Mouse (Mus musculus) cerebellum, adult 18-20 months (tissue): ENCODE results near the gene Eif5a2.
A peak's percentile ranks its signal among the peaks of the same experiment; 100 is the strongest.
"Not testable (repeated sequence)": the region's sequence is repeated elsewhere in the genome, so short reads cannot be mapped to it uniquely, and the experiment has no call there.

Experiments
- DNase-seq, 2 experiments: peaks; one replicate each; pipeline ENCODE4 v3.0.0; 2021

Gene Eif5a2

GRCm38 (mm10) chr3:28780994-28781393, at the start of gene Eif5a2:
Gene Eif5a2, plus strand, starts transcription at chr3:28781276.
- peak; percentile 94 to 95 for DNase-seq

GRCm38 (mm10) chr3:28734712-28735111, 46.4 kb upstream of the Eif5a2 start:
- no peak for DNase-seq

- DNase-seq: no peak
Measured at GRCm38 (mm10) chr3:28736981-28737380, 44.1 kb upstream of the Eif5a2 start.

- DNase-seq: no peak
Measured at GRCm38 (mm10) chr3:28740353-28740752, 40.7 kb upstream of the Eif5a2 start.

GRCm38 (mm10) chr3:28743251-28743650, 37.8 kb upstream of the Eif5a2 start:
- no peak for DNase-seq

GRCm38 (mm10) chr3:28745835-28746483, 35.1 kb upstream of the Eif5a2 start:
- DNase-seq: peak; percentile 80 to 82

GRCm38 (mm10) chr3:28748151-28748550, 32.9 kb upstream of the Eif5a2 start:
- DNase-seq: no peak

- DNase-seq: no peak
Measured at GRCm38 (mm10) chr3:28748956-28749355, 32.1 kb upstream of the Eif5a2 start.

- no peak for DNase-seq
Measured at GRCm38 (mm10) chr3:28755477-28755876, 25.6 kb upstream of the Eif5a2 start.

- no peak for DNase-seq
Measured at GRCm38 (mm10) chr3:28761225-28761789, 19.8 kb upstream of the Eif5a2 start.

GRCm38 (mm10) chr3:28766935-28767334, 14.1 kb upstream of the Eif5a2 start:
- no peak for DNase-seq

- no peak for DNase-seq
Measured at GRCm38 (mm10) chr3:28768222-28768621, 12.9 kb upstream of the Eif5a2 start.

GRCm38 (mm10) chr3:28772919-28773318, 8.2 kb upstream of the Eif5a2 start:
- not testable (repeated sequence) for DNase-seq

GRCm38 (mm10) chr3:28775361-28775760, 5.7 kb upstream of the Eif5a2 start:
- DNase-seq: no peak

- no peak for DNase-seq
Measured at GRCm38 (mm10) chr3:28775958-28776357, 5.1 kb upstream of the Eif5a2 start.

GRCm38 (mm10) chr3:28776491-28776890, 4.6 kb upstream of the Eif5a2 start:
- no peak for DNase-seq

- no peak for DNase-seq
Measured at GRCm38 (mm10) chr3:28780511-28780910, 565 bp upstream of the Eif5a2 start.

- no peak for DNase-seq
Measured at GRCm38 (mm10) chr3:28781422-28781821, 346 bp downstream of the Eif5a2 start.

GRCm38 (mm10) chr3:28781848-28782247, 772 bp downstream of the Eif5a2 start:
- DNase-seq: no peak

- DNase-seq: no peak
Measured at GRCm38 (mm10) chr3:28784176-28784575, 3.1 kb downstream of the Eif5a2 start.

GRCm38 (mm10) chr3:28794835-28795234, 13.8 kb downstream of the Eif5a2 start:
- DNase-seq: no peak

- peak; percentile 97 to 98 for DNase-seq
Measured at GRCm38 (mm10) chr3:28805301-28806097, 24.4 kb downstream of the Eif5a2 start, which contains the start of gene Rpl22l1. Gene Rpl22l1, plus strand, starts transcription at chr3:28805436.

GRCm38 (mm10) chr3:28808039-28808643, 27.1 kb downstream of the Eif5a2 start:
- DNase-seq: no peak
